Mouse (Mus musculus): Measurements from ENCODE around the gene Olfr549.

- TF ChIP-seq CTCF (conservative IDR thresholded peaks at IDR 0.05; ENCODE audit: low read length) (no peak), NANOG (IDR thresholded peaks at IDR 0.05; ENCODE audit: borderline replicate concordance, low read length) (no peak)
These were observed 41.0 kb upstream of the Olfr549 start for GRCm38 (mm10) chr7:102508666-102509065.
